Mouse (Mus musculus): ENCODE measurements at regions not wholly inside any gene's neighbourhood (a gene's known extent, or its start where the extent isn't known, plus 50 kb on each side); places are given as distances from the start of the nearest gene placed in this dataset.

DNA sequence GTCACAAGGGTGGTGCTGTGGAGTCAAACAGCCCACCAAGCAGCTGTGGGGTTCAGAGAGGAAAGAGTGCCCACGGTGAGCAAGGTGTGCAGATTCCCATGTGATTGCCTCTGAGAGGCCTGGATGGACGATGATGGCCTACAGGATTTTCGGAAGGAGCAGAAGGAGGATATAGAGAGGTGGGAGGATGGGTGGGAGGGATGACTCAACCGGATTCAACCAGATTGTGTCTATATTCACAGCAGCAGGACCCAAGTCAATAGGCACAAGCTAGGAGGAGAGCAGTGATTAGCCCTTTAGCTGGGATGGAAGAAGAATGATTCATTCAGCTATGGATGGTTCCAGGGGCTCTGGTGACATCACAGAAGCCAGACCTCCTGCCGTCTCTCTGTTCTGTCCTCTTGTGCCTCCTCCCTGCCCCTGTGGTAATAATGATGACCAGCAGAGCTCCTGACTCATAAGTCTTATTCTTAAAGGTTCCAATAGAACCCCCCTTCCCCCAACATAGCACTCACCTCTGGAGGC is 82.6 kb upstream of the Stx16 start:
- DNase-seq (ENCODE audit: low read depth, low spot score): peak; percentile 42

DNA sequence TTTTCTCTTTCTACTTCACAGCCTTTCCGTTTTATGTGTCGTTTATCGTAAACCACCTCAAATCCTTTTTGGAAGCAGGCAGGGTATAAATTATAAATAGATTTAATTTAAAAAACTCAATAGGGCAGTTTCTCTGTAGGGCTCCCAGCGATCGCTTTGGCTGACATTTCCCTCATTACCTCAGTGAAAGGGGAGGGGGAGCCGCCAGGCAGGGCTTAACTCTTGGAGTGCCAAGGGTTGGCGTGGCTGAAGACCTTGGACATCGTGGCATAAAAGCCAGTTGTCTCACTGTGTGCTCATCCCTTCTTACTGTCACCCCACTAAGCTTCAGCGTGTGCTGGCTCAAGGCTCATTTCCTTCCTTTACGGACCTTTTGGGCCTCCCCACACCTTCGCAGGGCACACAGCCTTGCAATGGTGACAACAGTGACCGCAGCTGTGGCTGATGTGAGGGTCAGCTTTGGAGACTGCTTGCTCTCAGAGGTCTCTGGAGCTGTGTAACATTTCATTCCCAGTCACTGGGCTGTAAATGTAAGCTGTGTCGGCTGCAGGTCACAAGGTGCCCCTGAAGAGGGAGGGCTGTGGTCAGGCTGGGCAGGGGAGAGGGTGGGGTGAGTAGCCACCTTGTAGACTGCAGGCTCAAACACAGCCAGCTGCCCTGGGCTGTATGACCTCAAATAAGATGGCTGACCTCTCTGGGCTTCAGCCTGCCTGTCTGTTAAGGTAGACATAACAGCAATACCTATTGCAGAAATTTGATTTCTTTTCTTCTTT is 81.6 kb upstream of the Stx16 start:
- DNase-seq (ENCODE audit: low read depth, low spot score): no peak

DNA sequence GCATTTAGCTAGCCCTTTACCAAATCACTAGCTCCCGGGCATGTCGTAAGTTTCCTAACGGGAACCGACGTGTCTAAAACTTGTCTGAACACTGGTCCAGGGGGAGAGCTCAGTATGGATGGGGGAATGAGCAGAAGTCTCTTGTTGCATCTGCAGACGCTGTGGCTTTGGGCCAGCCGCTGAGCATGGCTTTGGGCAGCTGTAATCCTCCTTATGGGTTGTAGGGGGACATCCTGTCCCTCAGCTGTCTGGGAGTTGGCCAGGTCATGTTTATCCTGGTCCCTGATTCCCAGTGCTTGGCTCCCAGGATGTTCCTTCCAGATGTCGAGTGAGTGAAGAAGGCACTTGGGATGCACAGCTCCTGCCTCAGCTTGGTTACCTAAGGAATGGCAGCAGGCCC is 71.4 kb upstream of the Stx16 start:
- DNase-seq (ENCODE audit: low read depth, low spot score): no peak

DNA sequence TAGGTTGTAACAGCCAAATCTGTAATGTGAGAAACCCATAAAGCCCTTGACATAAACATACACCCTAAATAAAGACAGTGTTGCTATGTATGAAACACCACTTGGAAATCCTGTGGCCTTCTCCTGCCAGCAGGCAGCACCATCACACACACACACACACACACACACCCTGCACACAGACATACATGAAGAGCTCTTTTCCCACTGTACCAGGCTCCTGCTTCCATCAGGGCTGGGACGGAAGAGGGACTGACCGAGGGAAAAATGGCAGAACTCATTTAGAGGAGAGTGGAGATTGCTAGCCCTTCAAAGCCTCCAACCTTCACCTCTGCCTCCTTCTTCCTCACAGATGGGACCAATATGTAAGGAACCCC is 68.1 kb upstream of the Stx16 start:
- DNase-seq (ENCODE audit: low read depth, low spot score): no peak

DNA sequence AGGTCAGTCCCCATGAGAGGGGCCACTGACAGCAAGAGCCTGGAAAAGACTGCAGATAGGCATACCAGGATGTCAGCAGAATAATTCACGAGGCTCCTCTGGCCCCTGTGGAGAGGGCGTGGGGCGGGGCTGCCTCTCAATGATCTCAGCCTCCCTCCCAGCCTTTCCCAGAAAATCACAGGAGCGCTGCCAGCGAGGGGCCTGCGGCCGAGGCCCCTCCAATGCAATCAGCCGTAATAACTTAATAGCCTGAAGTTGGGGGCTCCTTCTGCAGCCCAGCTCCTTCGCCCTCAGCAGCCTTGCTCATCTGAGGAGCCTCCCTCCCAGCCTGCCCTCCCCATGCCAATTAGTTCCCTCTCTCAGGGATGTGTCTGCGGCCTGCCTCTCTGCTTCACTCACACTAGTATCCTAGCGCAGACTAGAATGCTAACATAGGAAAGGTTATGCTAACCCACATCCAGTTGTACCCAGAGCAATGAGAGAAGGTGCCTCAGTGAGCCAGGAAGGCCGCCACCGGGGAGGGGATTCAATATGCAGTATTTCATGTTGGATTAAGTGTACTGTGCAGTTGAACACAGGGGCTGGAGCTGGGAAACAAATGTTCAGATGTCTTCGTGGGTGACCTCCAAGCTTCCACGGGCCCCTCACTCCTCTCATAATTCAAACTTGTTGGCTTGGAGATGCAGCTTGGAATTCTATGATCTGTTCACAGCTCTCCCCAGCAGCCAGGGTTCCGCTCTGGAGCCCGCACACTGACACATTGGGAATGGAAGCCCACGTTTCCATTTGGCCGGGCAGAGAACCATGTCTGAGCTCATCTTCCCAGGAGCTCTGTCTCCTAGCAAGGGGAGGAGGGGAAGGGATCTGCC is 67.5 kb upstream of the Stx16 start:
- no peak for DNase-seq (ENCODE audit: low read depth, low spot score)

DNA sequence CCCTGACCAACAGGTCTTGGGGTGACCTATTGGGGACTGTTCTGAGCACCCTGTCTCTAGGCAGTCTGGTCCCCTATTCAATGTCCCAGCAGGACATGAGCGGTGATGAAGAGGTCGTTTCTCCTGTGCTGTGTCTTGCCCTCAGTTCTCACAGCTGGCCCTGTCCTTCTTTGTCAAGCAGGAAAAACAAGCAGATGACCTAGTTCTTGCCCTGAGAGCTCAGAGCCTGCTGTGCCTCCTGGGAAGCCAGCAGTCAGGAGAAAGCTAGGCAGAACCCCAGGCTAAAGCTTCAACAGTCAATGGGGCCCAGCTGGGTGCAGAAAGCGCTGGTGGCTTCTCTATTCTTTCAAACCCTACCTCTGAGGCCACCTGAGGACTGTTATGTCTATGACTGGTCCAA is 66.1 kb upstream of the Stx16 start:
- no peak for DNase-seq (ENCODE audit: low read depth, low spot score)

DNA sequence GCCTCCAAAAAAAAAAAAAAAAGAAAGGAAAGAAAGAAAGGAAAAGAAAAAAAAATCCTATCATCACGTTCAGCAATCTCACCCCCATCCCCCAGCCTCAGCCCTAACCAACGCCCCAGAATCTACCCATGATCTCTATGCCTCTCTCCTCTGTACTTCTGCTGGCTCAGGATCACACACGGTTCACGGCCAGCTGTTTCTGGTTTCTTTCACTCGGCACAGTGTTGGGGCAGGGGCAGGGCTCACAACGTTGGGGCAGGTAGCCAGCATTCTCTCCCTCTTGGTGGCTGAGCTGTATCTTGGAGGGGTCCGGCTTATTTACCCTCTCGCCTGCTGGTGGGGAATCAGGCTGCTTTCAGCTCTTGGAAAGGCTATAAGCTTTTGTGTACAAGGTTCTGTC is 64.7 kb upstream of the Stx16 start:
- no peak for DNase-seq (ENCODE audit: low read depth, low spot score)

DNA sequence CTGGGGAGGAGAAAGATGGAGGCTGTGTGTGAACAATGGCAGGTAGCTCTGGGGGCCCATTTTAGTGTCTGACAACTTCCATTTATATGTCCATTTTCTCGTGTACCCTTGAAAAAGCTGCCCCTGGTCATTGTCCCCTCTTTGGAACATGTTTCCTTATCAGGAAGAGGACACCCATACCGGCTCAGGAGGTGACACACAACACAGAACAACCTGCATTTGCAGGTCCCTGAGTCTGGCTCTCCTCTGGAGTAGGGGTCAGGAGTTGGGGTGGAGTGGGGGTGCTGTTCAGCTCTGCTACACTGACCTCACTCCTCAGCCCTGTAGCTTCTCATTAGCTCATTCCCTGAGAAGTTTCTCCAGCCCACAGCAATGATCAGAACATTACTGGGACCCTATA is 61.7 kb upstream of the Stx16 start:
- DNase-seq (ENCODE audit: low read depth, low spot score): no peak

DNA sequence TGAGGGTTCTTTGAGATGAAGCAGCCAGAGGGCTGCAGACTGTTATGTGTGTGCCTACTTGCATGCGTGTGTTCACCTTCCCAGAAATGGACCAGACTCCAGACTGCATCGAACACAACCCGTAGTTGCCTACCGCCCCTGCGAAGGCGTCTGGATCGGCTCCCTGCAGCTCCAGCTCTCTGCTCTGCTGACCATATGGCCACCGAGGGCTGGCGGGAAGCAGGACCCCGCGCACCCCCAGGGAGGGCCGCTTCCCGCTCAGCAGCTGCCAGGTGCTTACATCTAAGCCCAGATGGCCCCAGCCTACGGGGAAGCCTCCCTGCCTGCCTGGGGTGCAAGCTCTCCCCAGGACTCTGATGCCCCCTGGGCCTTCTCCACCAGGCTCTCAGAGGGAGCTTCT is 60.8 kb upstream of the Stx16 start:
- DNase-seq (ENCODE audit: low read depth, low spot score): no peak

DNA sequence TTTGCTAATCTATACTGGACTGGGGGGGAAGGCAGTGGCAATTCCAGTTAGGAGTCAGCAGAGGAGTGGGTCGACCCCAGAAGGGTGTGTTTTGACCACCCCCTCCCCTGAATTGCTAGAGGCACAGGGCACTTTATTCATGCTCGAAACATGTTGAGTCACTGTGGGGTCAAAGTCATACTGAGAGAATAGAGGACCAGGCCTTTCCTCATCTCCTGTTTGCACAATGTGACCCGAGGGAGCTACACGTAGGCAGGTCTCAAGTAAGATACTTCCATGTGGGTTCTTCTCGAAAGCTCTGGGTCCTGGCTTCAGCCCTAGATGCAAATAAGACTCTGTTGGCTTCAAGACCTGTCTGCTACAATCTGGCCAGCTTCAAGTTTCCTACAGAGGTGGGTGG is 60.0 kb upstream of the Stx16 start:
- DNase-seq (ENCODE audit: low read depth, low spot score): no peak

DNA sequence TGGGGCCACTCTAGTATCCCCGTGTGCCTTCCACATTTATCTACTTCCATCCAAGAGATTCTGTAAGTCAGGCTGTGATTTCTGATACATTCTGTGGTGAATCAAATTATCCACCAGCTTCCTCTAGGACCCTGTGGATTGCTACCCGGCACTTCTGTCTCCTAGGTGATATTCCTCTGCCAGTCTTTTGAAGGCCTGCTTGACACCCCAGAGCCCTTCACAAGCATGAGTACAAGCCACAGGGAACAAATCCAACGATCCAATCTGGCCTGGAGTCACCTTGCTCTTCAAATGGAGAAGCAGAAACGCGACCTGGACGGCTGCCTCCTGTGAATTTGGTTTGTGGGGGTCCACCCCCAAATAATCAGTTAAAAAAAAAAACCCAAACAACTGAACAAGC is 59.1 kb upstream of the Stx16 start:
- DNase-seq (ENCODE audit: low read depth, low spot score): no peak

DNA sequence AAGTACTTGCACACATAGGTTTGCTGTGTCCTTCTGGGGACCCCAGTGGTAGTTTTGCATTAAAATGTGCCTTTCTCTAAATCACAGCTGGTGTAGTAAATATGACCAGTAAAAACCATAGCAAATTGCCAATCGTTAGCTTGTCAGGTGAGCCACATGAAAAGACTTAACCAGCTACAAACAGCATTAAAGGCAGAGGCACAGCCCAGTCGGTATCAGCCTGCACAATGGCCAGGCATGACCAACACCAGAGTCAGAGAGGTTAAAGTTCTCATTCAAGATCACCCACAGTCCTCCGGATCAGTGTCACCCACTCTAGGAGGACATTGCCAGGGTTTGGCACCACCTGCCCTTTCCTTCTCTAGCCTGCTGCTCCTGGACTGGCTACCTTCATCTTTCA is 58.5 kb upstream of the Stx16 start:
- DNase-seq (ENCODE audit: low read depth, low spot score): no peak

DNA sequence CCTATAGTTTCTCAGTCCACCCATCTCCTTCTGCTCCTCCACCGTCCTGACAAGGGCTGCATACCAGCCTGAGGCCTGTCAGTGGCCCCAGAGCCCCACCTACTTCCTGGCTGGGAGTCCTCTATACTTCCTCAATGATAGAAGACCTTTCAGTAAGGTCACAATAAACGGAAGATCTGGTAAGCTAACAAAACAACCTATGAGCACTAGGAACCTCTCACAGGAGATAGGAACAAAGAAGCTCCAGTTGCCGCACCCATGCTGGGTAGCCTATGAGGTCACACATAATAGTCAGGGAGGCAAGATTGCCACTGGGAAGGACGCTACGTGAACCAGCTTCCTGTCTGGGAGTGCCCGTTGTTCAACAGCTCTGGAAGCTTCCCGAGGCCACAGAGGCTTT is 58.1 kb upstream of the Stx16 start:
- DNase-seq (ENCODE audit: low read depth, low spot score): no peak

DNA sequence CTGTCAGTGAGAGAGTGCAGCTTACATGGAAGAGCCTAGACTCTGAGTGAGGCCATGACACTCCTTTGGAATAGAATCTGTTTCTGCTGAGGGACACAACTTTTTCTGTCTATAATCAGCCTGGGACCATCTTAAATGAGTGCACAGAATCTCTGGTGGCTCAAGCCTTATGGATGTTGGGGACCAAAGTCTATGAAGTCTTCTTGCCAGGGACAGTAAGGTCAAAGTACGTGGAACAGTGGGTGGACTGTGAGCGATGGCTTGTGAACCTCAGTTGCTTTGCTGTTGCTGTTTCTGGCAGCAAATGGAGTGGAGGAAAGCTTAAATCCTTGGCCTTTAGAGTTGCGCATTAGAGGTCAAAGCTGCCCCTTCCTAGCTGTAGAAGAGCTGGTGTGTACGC is 57.1 kb upstream of the Stx16 start:
- no peak for DNase-seq (ENCODE audit: low read depth, low spot score)

DNA sequence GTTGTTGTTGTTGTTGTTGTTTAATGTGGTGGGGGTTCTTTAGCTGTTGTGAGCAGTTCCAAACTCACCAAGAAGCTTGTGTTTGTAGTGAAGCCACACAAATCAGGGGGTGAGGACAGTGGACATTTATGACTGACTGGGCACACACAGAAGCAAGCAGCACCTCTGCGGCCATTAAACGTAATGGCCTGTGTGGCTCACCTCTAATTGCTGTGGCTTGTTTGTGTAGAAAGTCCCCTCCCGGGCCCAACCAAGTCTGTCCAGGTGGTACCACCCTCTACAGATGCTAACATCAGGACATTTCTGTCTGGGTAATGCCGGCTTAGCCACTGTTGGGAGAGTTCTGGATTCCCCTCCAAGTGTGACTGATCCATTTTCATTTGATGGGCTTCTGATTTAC is 56.1 kb upstream of the Stx16 start:
- DNase-seq (ENCODE audit: low read depth, low spot score): no peak

DNA sequence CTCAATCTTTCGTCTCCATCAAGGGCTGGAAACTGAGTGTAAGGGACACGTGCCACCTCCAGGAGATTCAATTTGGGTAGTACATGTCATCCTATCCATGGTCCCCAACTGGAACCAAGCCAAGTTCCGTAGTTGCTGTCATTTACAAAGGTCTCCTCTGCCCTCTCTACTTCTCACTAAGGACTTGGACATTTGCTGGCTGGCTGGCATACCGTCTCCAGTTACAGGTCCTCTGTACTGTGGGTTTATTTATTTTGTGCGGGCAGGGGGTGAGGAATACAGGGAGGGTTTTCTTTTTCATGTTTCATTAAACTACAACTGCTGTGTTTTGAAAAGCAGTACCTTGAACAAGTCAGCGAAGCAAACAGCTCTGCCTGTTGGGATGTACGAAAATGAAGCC is 55.7 kb upstream of the Stx16 start:
- no peak for DNase-seq (ENCODE audit: low read depth, low spot score)

DNA sequence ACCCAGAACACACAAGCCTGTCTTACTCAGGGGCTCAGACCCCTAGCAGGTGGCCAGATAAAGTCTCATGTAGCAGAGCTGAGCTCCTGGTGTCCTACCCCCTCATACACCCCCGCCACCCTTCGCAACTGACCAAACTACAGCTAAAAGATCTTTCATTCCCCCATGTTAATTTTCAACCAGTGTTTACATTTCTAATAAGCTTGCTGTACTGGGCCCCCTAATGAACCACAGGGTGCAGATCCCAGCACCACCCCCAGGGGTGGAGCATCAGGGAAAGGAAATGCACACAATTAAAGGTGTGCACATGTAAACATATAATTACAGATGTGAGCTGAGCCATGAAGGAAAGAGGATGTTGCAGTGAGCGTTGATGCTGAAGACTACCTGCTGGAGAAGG is 54.6 kb upstream of the Stx16 start:
- no peak for DNase-seq (ENCODE audit: low read depth, low spot score)

DNA sequence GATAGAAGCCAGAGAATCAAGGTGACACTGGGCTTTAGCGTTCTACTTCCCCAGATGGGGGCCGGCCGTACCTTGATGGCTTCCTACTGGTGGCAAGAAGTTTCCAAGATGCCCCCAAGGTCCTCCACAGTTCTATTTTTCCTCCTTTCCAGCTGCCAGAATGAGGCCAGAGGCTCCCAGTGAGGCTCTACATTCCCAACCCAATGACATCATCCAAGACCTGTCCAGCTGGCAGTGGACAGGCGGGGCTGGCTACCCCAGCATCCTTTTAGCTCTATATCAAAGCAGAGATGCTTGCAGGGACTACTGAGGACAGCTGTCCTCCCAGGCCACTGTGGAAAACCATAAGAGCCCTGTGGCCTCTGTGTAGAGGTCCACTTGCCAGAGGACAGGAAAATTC is 53.8 kb upstream of the Stx16 start:
- no peak for DNase-seq (ENCODE audit: low read depth, low spot score)

DNA sequence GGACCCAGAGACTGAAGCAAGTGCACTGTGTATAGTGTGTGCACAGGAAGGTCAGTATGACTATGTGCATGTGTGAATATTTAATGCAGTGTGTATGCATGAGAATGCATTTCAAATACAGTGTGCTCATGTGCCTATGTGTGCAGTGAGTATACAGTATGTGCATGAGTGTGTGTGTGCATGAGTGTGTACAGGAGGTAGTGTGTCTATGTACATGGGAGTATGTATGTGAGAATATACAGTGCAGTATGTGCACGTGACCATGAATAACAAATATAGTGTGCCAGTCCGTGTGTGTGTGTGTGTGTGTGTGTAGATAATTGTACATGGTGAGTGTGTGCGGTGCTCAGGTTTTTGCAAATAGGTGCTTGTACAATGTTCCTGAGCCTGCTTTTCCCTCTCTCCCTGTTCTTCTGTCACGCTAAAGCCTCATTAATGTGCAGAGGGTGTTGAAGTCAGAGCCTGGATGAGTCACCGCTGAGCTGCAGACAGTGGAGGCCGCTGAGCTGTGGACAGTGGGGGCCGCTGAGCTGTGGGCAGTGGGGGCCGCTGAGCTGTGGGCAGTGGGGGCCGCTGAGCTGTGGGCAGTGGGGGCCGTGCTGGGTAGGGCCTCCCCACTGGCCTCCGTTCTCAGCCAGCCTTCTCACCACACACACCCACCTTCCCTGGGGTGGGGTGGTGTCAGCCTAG is 50.8 kb upstream of the Stx16 start:
- DNase-seq (ENCODE audit: low read depth, low spot score): peak; percentile 15
